Mouse (Mus musculus): ENCODE measurements around the gene Mad1l1. TPM values are rescaled to one million over a fixed set of nuclear protein-coding genes. Genes with fewer than 3 reads are reported as not detected.

The Mad1l1 gene
- polyA plus RNA-seq, 1 experiment from 2014 or later = 20.6 TPM

DNA sequence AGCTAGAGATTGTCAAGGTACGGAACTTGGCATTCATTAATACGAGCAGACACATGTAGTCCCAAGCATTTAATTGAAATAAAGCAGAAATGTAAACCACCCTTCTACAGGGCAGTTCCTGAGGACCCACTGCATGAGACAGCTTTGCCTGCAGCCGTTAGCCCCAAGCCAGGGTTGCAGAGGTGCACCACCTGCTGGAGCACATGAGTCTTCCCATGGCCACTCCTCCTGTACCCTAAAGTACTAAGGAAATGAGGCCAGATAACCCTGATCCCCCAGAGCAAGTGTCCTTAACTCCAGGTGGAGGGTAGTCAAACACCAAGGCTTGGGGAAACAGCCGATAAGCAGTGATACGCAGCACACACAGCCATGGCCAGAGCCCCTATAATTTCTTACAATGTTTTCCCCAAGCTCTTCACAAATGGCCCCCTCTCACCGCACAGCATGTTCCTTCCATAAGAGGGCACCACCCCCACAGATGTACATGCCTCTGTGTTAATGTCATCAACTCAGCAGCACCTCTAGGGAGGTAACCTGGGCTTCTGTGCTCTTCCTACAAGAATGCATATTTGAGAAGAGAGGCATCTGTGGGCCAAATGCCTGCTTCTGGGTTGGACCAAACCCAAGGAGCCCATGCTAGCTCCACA lies 283.6 kb downstream of the Mad1l1 start:
- no peak for ATAC-seq (replicated peaks; ENCODE audit: insufficient number of reproducible peaks, insufficient read depth, low FRiP score, low read depth)
- WGBS = 78% methylated on average over 6 of the region's 6 CpGs
- Histone ChIP-seq H3K4me3 (no peak overlapping the region), H3K4me1 (replicated peaks) (0 out of 2 replicates have a peak, but pooled peaks cover 2% of the 10 kb centered on the region), H3K9ac (no peak overlapping the region), H3K27me3 (peaks cover 2% of the 10 kb centered on the region; the same call in 1 of the 2 replicates), H3K36me3 (no peaks in the 10 kb centered on the region), H3K27ac (no peak overlapping the region), H3K4me2 (no peak overlapping the region), H3K9me3 (replicated peaks) (no peaks in the 10 kb centered on the region)

DNA sequence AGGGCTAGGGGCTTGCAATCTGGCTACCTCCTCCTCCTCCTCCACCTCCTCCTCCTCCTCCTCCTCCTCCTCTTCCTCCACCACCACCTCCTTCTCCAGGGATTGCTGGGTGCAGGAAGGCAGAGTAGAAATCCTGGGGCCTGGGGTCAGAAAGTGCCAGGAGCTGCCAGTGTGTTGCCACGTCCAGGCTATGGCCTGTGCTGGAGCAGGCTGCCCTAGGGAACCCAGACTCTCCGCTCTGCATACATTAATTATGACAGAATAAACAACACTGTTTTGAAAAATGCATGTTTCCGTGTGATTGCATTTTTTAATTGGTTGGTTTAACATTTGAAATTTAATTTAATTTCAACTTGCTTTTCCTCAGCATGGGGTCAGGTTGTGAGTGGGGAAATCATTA lies 285.7 kb downstream of the Mad1l1 start:
- no peaks in the 10 kb centered on the region for H3K4me1 ChIP-seq (replicated peaks)
- H3K27ac ChIP-seq = no peak overlapping the region
- H3K9ac ChIP-seq = no peak overlapping the region
- H3K9me3 ChIP-seq (replicated peaks) = no peaks in the 10 kb centered on the region
- 84% methylated on average over 3 of the region's 3 CpGs for WGBS
- H3K4me3 ChIP-seq = no peak overlapping the region
- H3K27me3 ChIP-seq = no peaks in the 10 kb centered on the region
- no peak overlapping the region for H3K4me2 ChIP-seq
- ATAC-seq (replicated peaks; ENCODE audit: insufficient number of reproducible peaks, insufficient read depth, low FRiP score, low read depth) = no peak
- H3K36me3 ChIP-seq = no peaks in the 10 kb centered on the region

DNA sequence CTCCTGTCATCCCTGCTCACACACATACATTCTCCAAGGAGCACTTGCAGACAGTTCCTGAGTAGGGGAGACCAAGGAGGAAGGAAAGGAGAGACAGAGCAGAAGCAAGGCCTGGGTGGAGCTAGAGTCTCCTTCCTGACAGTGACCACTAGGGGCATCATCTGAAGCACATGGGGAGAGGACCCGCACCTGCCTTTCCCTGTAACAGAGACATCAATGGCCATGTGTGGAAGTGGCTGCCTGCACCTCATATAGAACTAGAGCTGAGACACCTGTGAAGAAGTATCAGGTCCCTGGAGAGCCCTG lies 286.4 kb downstream of the Mad1l1 start:
- no peaks in the 10 kb centered on the region for H3K4me1 ChIP-seq (replicated peaks)
- H3K9ac ChIP-seq = no peak overlapping the region
- no peaks in the 10 kb centered on the region for H3K27me3 ChIP-seq
- H3K36me3 ChIP-seq = no peaks in the 10 kb centered on the region
- no peak overlapping the region for H3K27ac ChIP-seq
- no peak overlapping the region for H3K4me2 ChIP-seq
- no peak overlapping the region for H3K4me3 ChIP-seq
- ATAC-seq (replicated peaks; ENCODE audit: insufficient number of reproducible peaks, insufficient read depth, low FRiP score, low read depth) = no peak
- H3K9me3 ChIP-seq (replicated peaks) = no peaks in the 10 kb centered on the region
- WGBS = 45% methylated on average over 1 of the region's 1 CpGs

DNA sequence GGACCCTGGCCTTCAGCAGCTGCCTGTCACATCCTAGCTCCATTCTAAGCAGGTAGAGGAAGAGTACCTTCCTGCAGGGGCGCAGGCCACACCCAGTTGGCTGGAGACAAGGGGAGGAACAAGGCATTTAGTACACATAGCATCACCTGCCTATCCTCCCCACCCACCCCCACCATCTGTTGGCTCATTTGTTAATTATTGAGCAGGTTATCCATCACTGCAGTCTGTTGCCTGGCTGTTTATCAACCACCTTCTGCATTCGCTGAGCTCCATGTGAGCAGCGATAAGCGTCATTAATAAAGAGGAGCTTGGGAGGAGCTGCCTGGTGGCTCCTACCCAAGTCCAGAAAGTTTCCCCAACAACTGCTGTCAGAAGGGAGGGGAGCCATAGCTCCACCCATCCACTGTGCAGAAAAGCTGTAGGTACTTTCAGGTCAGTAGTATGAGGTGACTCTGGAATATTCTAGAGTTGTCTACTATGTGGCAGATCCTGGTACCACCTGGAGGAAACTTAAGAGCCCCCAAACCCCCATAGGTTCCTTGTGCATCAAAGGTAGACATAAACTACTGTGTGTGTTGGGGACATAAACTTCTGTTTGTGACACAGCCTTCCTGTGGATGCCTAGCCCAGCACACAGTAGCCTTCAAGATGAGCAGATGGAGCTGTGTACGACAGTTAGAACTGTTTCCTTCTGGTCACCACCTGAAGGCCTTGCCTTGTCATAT lies 286.9 kb downstream of the Mad1l1 start:
- H3K27ac ChIP-seq = no peak overlapping the region
- H3K27me3 ChIP-seq = no peaks in the 10 kb centered on the region
- 87% methylated on average over 5 of the region's 5 CpGs for WGBS
- H3K9me3 ChIP-seq (replicated peaks) = no peaks in the 10 kb centered on the region
- no peak overlapping the region for H3K4me2 ChIP-seq
- no peak overlapping the region for H3K4me3 ChIP-seq
- no peak overlapping the region for H3K9ac ChIP-seq
- no peaks in the 10 kb centered on the region for H3K36me3 ChIP-seq
- no peak for ATAC-seq (replicated peaks; ENCODE audit: insufficient number of reproducible peaks, insufficient read depth, low FRiP score, low read depth)
- H3K4me1 ChIP-seq (replicated peaks) = no peaks in the 10 kb centered on the region

DNA sequence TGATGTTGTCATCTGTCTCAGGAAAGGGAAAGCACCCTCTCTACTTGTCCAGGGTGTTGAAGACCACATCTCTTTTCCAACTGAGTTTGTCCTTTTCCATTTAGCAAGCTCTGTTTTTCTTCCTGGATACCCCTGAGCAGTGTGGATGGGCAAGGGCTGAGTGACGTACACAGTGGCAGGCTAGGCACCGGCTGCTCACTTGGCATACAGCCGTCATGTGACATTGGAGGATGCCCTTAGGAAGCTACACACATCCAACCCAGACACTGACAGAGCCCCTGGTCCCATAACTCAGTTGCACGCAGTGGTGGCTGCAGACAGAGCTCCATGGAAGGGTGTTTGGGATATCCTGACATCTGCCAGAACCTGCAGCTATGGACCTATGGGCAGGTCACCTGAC lies 295.0 kb downstream of the Mad1l1 start:
- no peak overlapping the region for H3K4me3 ChIP-seq
- WGBS = 81% methylated on average over 4 of the region's 4 CpGs
- H3K27ac ChIP-seq = no peak overlapping the region
- H3K27me3 ChIP-seq = no peaks in the 10 kb centered on the region
- no peak overlapping the region for H3K4me2 ChIP-seq
- no peaks in the 10 kb centered on the region for H3K36me3 ChIP-seq
- H3K9ac ChIP-seq = no peak overlapping the region
- no peak for ATAC-seq (replicated peaks; ENCODE audit: insufficient number of reproducible peaks, insufficient read depth, low FRiP score, low read depth)
- 0 out of 2 replicates have a peak, but pooled peaks cover 4% of the 10 kb centered on the region for H3K4me1 ChIP-seq (replicated peaks)
- no peaks in the 10 kb centered on the region for H3K9me3 ChIP-seq (replicated peaks)

DNA sequence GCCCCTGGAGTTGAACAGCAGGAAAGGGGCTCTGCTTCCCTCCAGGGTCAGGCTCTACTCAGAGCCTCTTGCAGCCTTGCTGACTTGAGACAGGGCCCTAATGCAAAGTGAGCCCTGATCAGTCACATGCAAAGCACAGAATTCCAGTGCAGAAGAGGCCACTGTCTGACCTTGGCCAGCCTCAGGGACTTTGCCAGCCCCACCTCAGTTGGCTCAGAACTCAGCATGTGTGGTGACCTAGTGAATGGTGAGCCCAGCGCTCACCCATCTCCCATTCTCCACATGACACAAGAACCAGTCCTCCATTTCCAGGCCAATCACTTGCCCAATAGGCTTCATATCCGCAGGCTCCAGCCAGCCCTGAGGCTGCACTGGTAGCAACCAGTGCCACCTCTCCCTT lies 296.1 kb downstream of the Mad1l1 start:
- Histone ChIP-seq H3K4me3 (no peak overlapping the region), H3K4me2 (no peak overlapping the region), H3K27me3 (no peaks in the 10 kb centered on the region), H3K4me1 (replicated peaks) (peaks cover 9% of the 10 kb centered on the region; the same call in 1 of the 2 replicates), H3K27ac (no peak overlapping the region), H3K9me3 (replicated peaks) (no peaks in the 10 kb centered on the region), H3K9ac (no peak overlapping the region), H3K36me3 (no peaks in the 10 kb centered on the region)
- 88% methylated on average over 2 of the region's 2 CpGs for WGBS
- no peak for ATAC-seq (replicated peaks; ENCODE audit: insufficient number of reproducible peaks, insufficient read depth, low FRiP score, low read depth)

DNA sequence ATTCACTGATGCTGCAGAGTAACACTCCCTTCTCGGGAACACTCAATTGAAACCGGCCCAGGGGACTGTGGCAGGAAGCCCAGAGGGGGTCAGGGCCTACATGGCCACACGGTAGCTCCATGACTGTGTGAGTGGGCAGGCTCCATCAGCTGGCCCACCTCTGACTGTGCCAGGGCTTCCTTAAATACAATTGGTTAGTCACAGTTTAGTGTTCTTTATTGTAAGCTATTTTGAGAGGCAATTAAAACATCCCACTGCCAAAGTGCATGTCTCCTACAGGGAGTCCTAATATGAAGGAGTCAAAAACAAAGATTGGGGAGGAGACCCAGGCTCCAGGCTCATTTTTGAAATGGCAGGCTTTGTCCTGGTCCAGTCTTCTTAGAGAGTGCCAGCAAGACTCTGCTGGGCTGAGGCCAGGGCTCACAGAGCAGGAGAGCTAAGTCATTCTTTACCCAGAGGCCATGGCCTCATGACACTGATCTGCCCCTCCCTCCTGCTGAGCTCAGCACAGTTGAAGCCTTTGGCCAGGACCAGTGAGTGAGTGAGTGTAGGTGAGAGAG lies 297.3 kb downstream of the Mad1l1 start:
- H3K4me2 ChIP-seq = no peak overlapping the region
- no peak overlapping the region for H3K27ac ChIP-seq
- no peaks in the 10 kb centered on the region for H3K36me3 ChIP-seq
- 55% methylated on average over 3 of the region's 3 CpGs for WGBS
- no peak for ATAC-seq (replicated peaks; ENCODE audit: insufficient number of reproducible peaks, insufficient read depth, low FRiP score, low read depth)
- no peaks in the 10 kb centered on the region for H3K9me3 ChIP-seq (replicated peaks)
- no peak overlapping the region for H3K9ac ChIP-seq
- H3K4me1 ChIP-seq (replicated peaks) = peaks cover 9% of the 10 kb centered on the region; the same call in 1 of the 2 replicates
- H3K4me3 ChIP-seq = no peak overlapping the region
- H3K27me3 ChIP-seq = no peaks in the 10 kb centered on the region

DNA sequence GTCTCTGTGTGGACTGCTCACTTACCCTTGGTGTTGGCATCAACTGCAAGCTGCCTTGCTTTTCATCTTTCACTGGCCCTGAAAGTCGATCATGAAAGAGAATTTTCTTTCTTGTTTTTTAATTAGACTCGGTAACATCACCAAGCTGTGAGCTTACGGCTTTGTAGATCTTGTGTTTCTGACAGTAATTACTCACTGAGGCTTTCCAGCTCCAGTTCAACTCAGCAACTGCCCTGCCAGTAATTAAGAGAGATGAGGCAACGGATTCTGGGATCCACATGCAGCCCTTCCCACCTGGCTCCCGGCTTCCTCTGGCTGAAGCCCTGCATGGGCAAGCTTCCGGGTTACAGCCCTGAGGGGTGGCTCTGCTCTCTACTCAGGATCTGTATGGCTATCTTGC lies 298.5 kb downstream of the Mad1l1 start:
- Histone ChIP-seq H3K27me3 (no peaks in the 10 kb centered on the region), H3K4me1 (replicated peaks) (peaks cover 9% of the 10 kb centered on the region; the same call in 1 of the 2 replicates), H3K36me3 (no peaks in the 10 kb centered on the region), H3K9ac (no peak overlapping the region), H3K27ac (no peak overlapping the region), H3K4me3 (no peak overlapping the region), H3K9me3 (replicated peaks) (no peaks in the 10 kb centered on the region), H3K4me2 (no peak overlapping the region)
- no peak for ATAC-seq (replicated peaks; ENCODE audit: insufficient number of reproducible peaks, insufficient read depth, low FRiP score, low read depth)
- 82% methylated on average over 6 of the region's 6 CpGs for WGBS

DNA sequence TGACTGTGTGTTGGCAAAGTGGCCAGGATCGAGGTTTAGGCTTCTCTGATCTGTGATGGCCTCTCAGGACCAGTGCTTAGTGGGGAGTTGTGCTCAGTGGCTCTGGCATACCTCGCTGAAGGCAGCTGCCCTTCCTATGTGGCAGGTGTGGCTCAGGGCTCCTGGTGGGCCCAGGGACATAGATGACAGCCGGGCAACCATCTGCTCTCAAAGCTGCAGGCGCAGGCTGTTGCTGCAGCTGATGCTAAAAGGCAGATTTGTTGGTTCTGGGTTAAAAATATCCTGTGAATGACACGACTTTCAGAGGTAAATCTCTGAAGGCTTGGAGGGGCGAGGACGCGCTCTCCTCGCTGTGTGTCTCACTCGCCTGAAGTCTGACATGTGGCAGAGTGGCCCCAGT lies 299.6 kb downstream of the Mad1l1 start:
- Histone ChIP-seq H3K4me1 (replicated peaks) (peaks cover 9% of the 10 kb centered on the region; the same call in 1 of the 2 replicates), H3K27me3 (no peaks in the 10 kb centered on the region), H3K4me3 (no peak overlapping the region), H3K36me3 (no peaks in the 10 kb centered on the region), H3K9me3 (replicated peaks) (no peaks in the 10 kb centered on the region), H3K9ac (no peak overlapping the region), H3K27ac (no peak overlapping the region), H3K4me2 (no peak overlapping the region)
- ATAC-seq (replicated peaks; ENCODE audit: insufficient number of reproducible peaks, insufficient read depth, low FRiP score, low read depth) = no peak
- WGBS = 75% methylated on average over 10 of the region's 10 CpGs

DNA sequence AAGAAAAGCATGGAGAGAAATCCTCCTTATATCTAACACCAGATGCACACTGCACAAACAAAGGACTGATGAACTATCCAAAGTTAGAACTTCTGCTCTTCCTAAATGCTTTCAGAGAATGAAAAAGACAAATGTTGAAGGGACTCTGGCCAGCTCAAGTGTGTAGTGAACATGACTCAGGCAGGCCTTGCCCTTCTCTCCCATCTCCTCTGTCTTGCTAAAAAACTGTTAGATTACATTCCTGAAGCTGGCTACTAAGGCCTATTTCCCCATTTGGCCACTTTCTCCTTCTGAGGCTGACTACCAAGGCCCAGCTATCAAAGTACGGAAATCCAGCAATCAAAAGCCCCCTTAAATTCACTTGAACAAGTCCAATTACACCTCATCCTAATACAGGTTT lies 301.7 kb downstream of the Mad1l1 start:
- H3K4me1 ChIP-seq (replicated peaks) = peaks cover 11% of the 10 kb centered on the region
- no peak overlapping the region for H3K9ac ChIP-seq
- no peak overlapping the region for H3K4me3 ChIP-seq
- no peak overlapping the region for H3K27ac ChIP-seq
- 88% methylated on average over 1 of the region's 1 CpGs for WGBS
- H3K36me3 ChIP-seq = no peaks in the 10 kb centered on the region
- no peaks in the 10 kb centered on the region for H3K9me3 ChIP-seq (replicated peaks)
- H3K4me2 ChIP-seq = no peak overlapping the region
- ATAC-seq (replicated peaks; ENCODE audit: insufficient number of reproducible peaks, insufficient read depth, low FRiP score, low read depth) = no peak
- no peaks in the 10 kb centered on the region for H3K27me3 ChIP-seq

DNA sequence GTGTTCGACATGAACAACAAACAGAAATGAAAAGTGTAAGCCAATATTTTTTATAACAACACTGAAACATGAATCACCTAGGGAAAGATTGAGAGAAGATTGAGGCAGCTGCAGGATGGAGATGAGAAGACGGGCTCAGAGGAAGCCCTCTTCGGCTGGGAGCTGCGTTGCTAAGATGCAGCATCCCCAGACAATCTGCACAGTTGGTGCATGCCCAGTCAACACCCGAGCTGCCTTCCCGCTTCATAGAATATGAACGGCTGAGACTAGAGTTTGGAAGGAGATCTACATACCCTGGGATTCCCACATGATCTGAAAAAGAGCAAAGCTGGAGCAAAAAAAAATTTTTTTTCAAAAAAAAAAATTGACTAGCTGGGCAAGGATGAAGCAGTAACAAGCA lies 302.6 kb downstream of the Mad1l1 start:
- ATAC-seq (replicated peaks; ENCODE audit: insufficient number of reproducible peaks, insufficient read depth, low FRiP score, low read depth) = no peak
- no peak overlapping the region for H3K4me3 ChIP-seq
- H3K9me3 ChIP-seq (replicated peaks) = no peaks in the 10 kb centered on the region
- no peaks in the 10 kb centered on the region for H3K36me3 ChIP-seq
- H3K27ac ChIP-seq = no peak overlapping the region
- H3K9ac ChIP-seq = no peak overlapping the region
- H3K4me2 ChIP-seq = no peak overlapping the region
- no peaks in the 10 kb centered on the region for H3K27me3 ChIP-seq
- peaks cover 19% of the 10 kb centered on the region for H3K4me1 ChIP-seq (replicated peaks)
- WGBS = 92% methylated on average over 7 of the region's 7 CpGs

DNA sequence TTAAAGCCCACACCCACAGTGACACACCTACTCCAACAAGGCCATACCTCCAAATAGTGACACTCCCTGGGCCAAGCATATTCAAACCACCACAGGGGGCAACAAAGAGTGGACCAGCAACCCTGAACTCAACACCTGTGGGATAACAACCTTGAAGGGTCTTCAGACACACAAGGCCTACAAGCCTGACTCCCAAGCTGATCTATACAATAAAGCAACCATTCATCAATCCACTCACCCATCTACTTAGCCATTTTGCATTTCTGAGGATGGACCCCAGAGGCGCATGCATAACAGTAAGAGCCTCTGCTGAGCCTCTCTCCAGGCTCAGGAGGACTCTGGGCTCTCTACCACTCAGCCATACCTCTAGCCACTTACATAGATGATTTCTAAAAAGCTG lies 304.5 kb downstream of the Mad1l1 start:
- H3K4me3 ChIP-seq = no peak overlapping the region
- ATAC-seq (replicated peaks; ENCODE audit: insufficient number of reproducible peaks, insufficient read depth, low FRiP score, low read depth) = no peak
- H3K9me3 ChIP-seq (replicated peaks) = no peaks in the 10 kb centered on the region
- no peak overlapping the region for H3K9ac ChIP-seq
- peaks cover 28% of the 10 kb centered on the region for H3K4me1 ChIP-seq (replicated peaks)
- no peaks in the 10 kb centered on the region for H3K27me3 ChIP-seq
- no peak overlapping the region for H3K4me2 ChIP-seq
- WGBS = 100% methylated on average over 1 of the region's 1 CpGs
- no peaks in the 10 kb centered on the region for H3K36me3 ChIP-seq
- H3K27ac ChIP-seq = no peak overlapping the region
